Mouse (Mus musculus) midbrain, embryonic 11.5 days (tissue): ENCODE data around the gene Lifr. TPM values are rescaled to one million over a fixed set of nuclear protein-coding genes. Genes with fewer than 3 reads are reported as not detected.

Source experiments
- ATAC-seq: fragments of 200-750 bp; cut with Nextera tagmentation; 2 replicates; pipeline ENCODE4 v1.8.0; 2017; ENCODE audit warnings: moderate TSS enrichment, moderate library complexity; ENCODE audit not compliant: low FRiP score
- DNase-seq: peaks from one replicate; pipeline ENCODE4 v3.0.0; 2015; ENCODE audit warnings: low spot score; ENCODE audit errors: missing footprints
- H3K27ac ChIP-seq: fragments of 300-500 bp; sonication (generic); 2 replicates; pipeline ENCODE4 v1.5.1; 2014; ENCODE audit warnings: low read depth, low read length
- H3K27me3 ChIP-seq: fragments of 300-500 bp; sonication (generic); 2 replicates; pipeline ENCODE4 v1.6.1; 2014; ENCODE audit warnings: mild to moderate bottlenecking, low read length, moderate library complexity, mixed read lengths; ENCODE audit not compliant: control insufficient read depth, insufficient read depth
- H3K36me3 ChIP-seq: fragments of 300-500 bp; sonication (generic); 2 replicates; pipeline ENCODE4 v1.6.1; 2014; ENCODE audit warnings: mild to moderate bottlenecking, low read length, moderate library complexity, mixed read lengths; ENCODE audit not compliant: control insufficient read depth, insufficient read depth
- H3K4me1 ChIP-seq: fragments of 300-500 bp; sonication (generic); 2 replicates; pipeline ENCODE4 v1.6.1; 2014; ENCODE audit warnings: low read length; ENCODE audit not compliant: control insufficient read depth, insufficient read depth
- H3K4me2 ChIP-seq: fragments of 300-500 bp; sonication (generic); 2 replicates; pipeline ENCODE4 v1.6.1; 2014; ENCODE audit warnings: mild to moderate bottlenecking, moderate library complexity
- H3K4me3 ChIP-seq: fragments of 300-500 bp; sonication (generic); 2 replicates; pipeline ENCODE4 v1.5.1; 2014; ENCODE audit warnings: low read depth, low read length
- H3K9ac ChIP-seq: fragments of 300-500 bp; sonication (generic); 2 replicates; pipeline ENCODE4 v1.6.1; 2014; ENCODE audit warnings: low read length
- H3K9me3 ChIP-seq: fragments of 300-500 bp; sonication (generic); 2 replicates; pipeline ENCODE4 v1.6.1; 2016; ENCODE audit warnings: low read length; ENCODE audit not compliant: control insufficient read depth
- WGBS: fragments of 180-500 bp; shearing (Covaris S2); extraction: QIAGEN DNeasy Blood & Tissue Kit; methylation state at CpG from one replicate; pipeline ENCODE4 v1.1.7; 2014; 5-methylcytosine and 5-hydroxymethylcytosine counted together
- polyA plus RNA-seq: library from polyadenylated mRNA; unstranded; fragments of >200 nt; fragmentation: Nextera tagmentation; extraction: Ambion mirVana; gene quantifications from 2 replicates; pipeline ENCODE4 v1.2.1, GENCODE M21; 2014

The Lifr gene
- polyA plus RNA-seq, 1 experiment from 2014 or later: 16.5 TPM

DNA sequence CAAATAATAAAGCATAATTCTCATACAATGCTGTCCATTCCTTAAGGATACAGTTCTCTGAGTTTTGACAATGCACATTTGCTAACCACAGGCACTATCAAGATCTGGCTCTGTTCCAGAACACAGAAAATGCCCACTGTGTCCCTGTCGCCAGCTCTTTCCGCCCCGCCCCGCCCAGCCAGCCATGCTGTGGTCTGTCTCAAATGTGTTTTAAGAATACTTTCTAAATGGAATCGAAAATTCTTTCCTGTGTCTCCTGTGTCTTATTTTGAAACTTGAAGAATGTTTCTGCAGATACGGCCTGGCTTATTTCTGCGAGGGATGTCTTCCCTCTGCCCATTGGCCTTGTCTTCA, 64.3 kb downstream of the Lifr start:
- Histone ChIP-seq H3K9ac (no peak overlapping the region), H3K9me3 (no peaks in the 10 kb centered on the region), H3K27me3 (no peaks in the 10 kb centered on the region), H3K4me2 (no peak overlapping the region), H3K27ac (no peak overlapping the region), H3K4me3 (no peak overlapping the region), H3K36me3 (no peaks in the 10 kb centered on the region), H3K4me1 (0 out of 2 replicates have a peak, but pooled peaks cover 2% of the 10 kb centered on the region)
- WGBS: 90% methylated on average over 7 of the region's 7 CpGs
- ATAC-seq: no peak
- DNase-seq: no peak

DNA sequence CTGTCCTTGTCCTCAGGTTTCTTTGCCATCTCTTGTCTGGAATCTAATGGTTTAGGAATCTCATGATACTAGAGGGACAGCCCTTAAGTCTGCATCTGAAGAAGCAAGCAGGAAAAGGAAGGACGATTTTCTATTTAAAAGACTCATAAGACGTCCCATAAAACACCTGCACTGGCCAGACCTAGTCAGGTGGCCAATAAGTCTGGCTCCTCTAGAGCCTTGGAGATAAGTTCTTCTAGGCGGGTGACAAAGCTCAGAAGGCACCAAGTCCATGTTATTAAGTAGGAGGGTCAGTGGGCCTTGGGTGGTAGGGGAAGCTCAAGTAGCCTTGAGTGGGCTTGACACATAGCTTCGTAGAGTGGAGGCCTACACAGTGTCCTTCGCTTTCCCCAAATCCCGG, 67.2 kb downstream of the Lifr start:
- no peaks in the 10 kb centered on the region for H3K36me3 ChIP-seq
- DNase-seq (no peak), ATAC-seq (no peak)
- H3K4me3 ChIP-seq: no peak overlapping the region
- no peak overlapping the region for H3K9ac ChIP-seq
- no peaks in the 10 kb centered on the region for H3K27me3 ChIP-seq
- no peak overlapping the region for H3K27ac ChIP-seq
- no peak overlapping the region for H3K4me2 ChIP-seq
- no peaks in the 10 kb centered on the region for H3K4me1 ChIP-seq
- H3K9me3 ChIP-seq: no peaks in the 10 kb centered on the region
- 92% methylated on average over 6 of the region's 6 CpGs for WGBS

DNA sequence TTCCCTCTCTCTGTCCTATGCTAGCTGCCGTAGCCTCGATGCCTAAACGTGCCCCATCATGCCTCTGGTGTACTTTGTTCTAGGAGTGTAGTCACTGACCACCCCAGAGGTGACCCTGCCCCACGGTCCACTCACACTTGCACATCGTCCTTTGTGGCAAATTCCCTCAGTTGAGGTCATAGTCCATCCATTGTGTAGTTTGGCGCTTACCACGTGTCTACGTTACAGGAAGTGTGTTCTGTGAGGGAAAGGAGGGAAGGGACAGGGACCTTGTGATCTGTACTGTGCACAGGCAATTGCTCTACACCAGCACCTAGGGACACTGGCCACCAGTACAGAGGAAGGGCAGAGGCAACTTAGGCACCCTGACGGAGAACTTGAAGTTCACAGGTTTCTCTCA, 69.5 kb downstream of the Lifr start:
- Histone ChIP-seq H3K4me1 (no peaks in the 10 kb centered on the region), H3K9ac (no peak overlapping the region), H3K36me3 (no peaks in the 10 kb centered on the region), H3K4me3 (no peak overlapping the region), H3K27me3 (no peaks in the 10 kb centered on the region), H3K4me2 (no peak overlapping the region), H3K27ac (no peak overlapping the region), H3K9me3 (no peaks in the 10 kb centered on the region)
- DNase-seq: no peak
- whole genome bisulfite sequencing: 88% methylated on average over 9 of the region's 9 CpGs
- ATAC-seq: no peak

DNA sequence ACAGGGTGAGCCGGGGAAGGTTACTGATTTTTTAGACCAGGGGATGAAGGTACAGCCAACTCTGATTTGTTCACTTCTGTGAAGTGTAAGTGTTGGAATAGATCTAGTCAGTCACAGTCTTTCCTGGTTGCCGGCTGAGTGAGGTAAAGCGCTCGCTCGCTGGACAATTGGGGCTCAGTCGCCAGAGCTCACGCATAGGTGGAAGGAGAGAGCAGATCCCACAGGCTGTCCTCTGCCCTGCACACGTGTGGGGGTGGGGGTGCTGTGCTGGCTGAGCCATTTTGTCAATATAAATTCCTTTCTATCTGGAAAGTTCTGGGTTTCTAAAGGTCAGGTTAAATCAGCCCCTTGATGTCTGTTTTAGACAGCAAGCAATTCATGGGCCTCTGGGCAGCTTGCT, 69.9 kb downstream of the Lifr start:
- H3K4me2 ChIP-seq: no peak overlapping the region
- H3K27me3 ChIP-seq: no peaks in the 10 kb centered on the region
- no peaks in the 10 kb centered on the region for H3K4me1 ChIP-seq
- no peak overlapping the region for H3K9ac ChIP-seq
- H3K36me3 ChIP-seq: no peaks in the 10 kb centered on the region
- ATAC-seq (no peak), DNase-seq (no peak)
- H3K9me3 ChIP-seq: no peaks in the 10 kb centered on the region
- H3K4me3 ChIP-seq: no peak overlapping the region
- H3K27ac ChIP-seq: no peak overlapping the region
- WGBS: 84% methylated on average over 8 of the region's 8 CpGs

DNA sequence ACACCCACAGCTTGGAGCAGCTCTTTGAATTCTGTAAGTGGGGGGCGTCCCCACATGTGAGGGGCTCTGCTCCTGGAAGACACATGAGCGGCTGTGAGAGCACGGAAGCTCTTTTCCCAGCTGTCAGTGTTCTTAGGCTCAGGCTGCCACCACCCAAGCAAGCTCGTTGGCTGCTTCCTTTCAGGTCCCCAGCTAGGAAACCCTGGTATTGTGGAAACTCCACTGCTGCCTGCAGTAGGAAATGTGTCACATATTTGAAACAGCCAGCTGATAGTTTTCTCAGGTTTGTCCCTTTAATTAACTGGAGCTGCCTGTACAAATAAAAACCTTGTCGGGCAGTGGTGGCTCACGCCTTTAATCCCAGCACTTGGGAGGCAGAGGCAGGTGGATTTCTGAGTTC, 73.4 kb downstream of the Lifr start:
- no peak overlapping the region for H3K4me3 ChIP-seq
- no peak overlapping the region for H3K27ac ChIP-seq
- no peaks in the 10 kb centered on the region for H3K27me3 ChIP-seq
- ATAC-seq: no peak
- H3K4me1 ChIP-seq: no peaks in the 10 kb centered on the region
- DNase-seq: no peak
- WGBS: 86% methylated on average over 6 of the region's 6 CpGs
- H3K36me3 ChIP-seq: peaks cover 3% of the 10 kb centered on the region; the same call in 1 of the 2 replicates
- no peaks in the 10 kb centered on the region for H3K9me3 ChIP-seq
- H3K4me2 ChIP-seq: no peak overlapping the region
- H3K9ac ChIP-seq: no peak overlapping the region

DNA sequence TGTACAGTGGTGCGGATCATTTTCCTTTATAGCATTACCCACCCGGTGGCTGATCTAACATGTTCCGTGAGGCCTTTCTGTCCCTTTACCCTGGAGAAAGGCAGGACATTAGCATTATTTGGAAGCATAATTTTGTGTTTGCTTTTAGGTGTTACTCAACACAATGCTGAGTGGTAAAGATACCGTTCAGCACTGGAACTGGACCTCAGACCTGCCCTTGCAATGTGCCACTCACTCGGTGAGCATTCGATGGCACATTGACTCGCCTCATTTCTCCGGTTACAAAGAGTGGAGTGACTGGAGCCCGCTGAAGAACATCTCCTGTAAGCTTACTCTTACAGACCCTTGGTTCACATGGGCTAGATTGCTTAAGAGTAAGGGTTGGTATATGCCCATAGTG, 76.3 kb downstream of the Lifr start:
- no peak overlapping the region for H3K27ac ChIP-seq
- H3K4me3 ChIP-seq: no peak overlapping the region
- H3K27me3 ChIP-seq: no peaks in the 10 kb centered on the region
- no peak overlapping the region for H3K4me2 ChIP-seq
- WGBS: 93% methylated on average over 9 of the region's 9 CpGs
- no peak for DNase-seq
- H3K36me3 ChIP-seq: peaks cover 3% of the 10 kb centered on the region; the same call in 1 of the 2 replicates
- H3K9me3 ChIP-seq: no peaks in the 10 kb centered on the region
- no peaks in the 10 kb centered on the region for H3K4me1 ChIP-seq
- no peak for ATAC-seq
- no peak overlapping the region for H3K9ac ChIP-seq

DNA sequence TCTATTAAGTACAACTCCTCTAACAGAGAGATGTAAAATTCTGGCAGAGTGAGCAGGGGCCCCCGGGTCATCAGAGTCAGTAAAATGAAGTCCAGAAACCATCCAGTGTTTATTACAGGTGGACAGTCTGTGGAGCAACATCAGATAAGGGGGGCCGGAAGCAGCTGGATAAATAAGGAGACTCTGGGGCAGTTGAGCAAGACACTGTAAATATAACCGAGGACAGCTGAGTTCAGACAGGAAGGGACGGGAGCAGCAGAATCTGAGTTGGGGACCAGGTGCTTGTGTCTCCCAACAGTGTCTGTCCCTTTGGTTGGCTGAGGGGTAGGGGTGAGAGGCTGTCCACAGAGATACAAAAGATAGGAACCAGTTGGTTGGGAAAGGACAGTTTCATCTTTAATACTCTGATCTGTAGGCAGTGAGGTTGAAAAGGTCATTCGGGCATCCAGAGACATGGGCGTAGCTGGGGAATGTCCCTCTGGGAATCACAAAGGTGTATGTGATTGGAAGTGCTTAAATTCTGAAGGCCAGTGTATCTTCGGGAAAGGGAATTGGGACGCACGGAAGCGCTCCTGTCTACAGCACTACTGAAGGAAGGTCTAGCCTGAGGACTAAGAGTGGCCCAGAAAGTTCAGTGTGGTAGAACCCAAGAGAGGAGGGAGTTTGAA, 77.0 kb downstream of the Lifr start:
- no peaks in the 10 kb centered on the region for H3K4me1 ChIP-seq
- H3K9me3 ChIP-seq: no peaks in the 10 kb centered on the region
- H3K36me3 ChIP-seq: peaks cover 3% of the 10 kb centered on the region; the same call in 1 of the 2 replicates
- DNase-seq (no peak), ATAC-seq (0 out of 2 replicates have a peak, but pooled peaks have one; percentile 16)
- H3K4me2 ChIP-seq: no peak overlapping the region
- H3K27ac ChIP-seq: no peak overlapping the region
- H3K4me3 ChIP-seq: no peak overlapping the region
- no peaks in the 10 kb centered on the region for H3K27me3 ChIP-seq
- WGBS: 86% methylated on average over 10 of the region's 10 CpGs
- H3K9ac ChIP-seq: no peak overlapping the region

DNA sequence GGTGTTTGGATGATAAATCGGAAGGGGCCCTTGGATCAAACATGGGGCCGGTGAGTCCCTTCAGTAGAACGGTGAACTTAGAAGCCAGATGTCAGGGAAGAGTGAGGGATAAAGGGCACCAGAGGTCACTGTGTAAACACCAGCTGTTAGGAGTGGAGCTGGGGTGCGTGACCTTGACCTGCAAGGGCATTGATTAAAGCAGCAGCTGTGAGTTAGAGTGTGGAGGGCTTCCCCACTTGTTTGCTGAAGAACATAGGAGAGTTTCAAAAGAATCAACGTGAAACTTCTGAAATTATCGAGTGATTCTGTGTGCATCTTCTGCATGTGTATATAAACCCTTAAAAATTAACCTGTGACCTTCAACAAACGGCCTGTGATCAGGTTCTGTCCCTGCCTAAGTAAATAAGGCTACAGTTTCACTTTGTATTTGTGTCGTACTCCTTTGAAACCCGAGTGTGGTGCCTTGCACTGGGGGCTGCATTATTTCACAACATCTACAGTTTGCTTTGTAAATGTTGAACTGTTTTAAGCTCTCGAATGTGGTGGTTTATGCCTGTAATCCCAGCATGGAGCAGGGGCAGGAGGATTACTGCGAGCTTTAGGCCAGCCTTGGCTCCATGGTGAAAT, 77.6 kb downstream of the Lifr start:
- 60% methylated on average over 11 of the region's 11 CpGs for WGBS
- Histone ChIP-seq H3K4me1 (no peaks in the 10 kb centered on the region), H3K9me3 (no peaks in the 10 kb centered on the region), H3K9ac (no peak overlapping the region), H3K4me3 (no peak overlapping the region), H3K4me2 (no peak overlapping the region), H3K27me3 (no peaks in the 10 kb centered on the region), H3K36me3 (peaks cover 3% of the 10 kb centered on the region; the same call in 1 of the 2 replicates), H3K27ac (no peak overlapping the region)
- 0 out of 2 replicates have a peak, but pooled peaks have one; percentile 19 for ATAC-seq
- DNase-seq: no peak

DNA sequence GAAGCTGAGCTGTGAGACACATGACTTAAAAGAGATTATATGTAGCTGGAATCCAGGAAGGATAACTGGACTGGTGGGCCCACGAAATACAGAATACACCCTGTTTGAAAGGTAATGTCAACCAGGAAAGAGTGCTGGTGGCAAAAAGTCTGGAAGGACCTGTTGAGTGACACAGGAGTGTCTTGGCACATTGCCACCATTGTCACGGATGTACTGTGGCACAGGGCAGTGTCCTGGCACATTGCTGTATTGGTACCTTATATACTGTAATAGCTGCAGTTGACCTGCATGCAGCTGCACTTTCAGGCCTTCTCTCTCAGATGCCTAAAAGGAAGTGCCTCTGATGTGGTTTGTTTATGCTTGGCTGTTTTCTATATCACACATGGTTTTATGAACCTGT, 82.5 kb downstream of the Lifr start:
- WGBS: 86% methylated on average over 2 of the region's 2 CpGs
- Histone ChIP-seq H3K4me1 (no peaks in the 10 kb centered on the region), H3K9me3 (no peaks in the 10 kb centered on the region), H3K27ac (no peak overlapping the region), H3K4me3 (no peak overlapping the region), H3K9ac (no peak overlapping the region), H3K36me3 (no peaks in the 10 kb centered on the region), H3K4me2 (no peak overlapping the region), H3K27me3 (no peaks in the 10 kb centered on the region)
- DNase-seq (no peak), ATAC-seq (no peak)
